ENCODE assay signal across 7 mouse cellular contexts in genomic region chr5:125106191-125106590, GRCm38 (mm10).
DNase-seq lines count a peak whose midpoint lies in the region; ATAC-seq and TF ChIP-seq lines count a peak whose summit lies in the region.

No protein-coding gene starts in this region.

- peaks cover 25% of the 10 kb centered on the region; the same call in 1 of the 2 replicates for H3K36me3 ChIP-seq in lung, postnatal 0 days (ENCODE audit: insufficient read depth, low read length)

- no peaks in the 10 kb centered on the region for H3K27me3 ChIP-seq in lung, postnatal 0 days (replicated peaks; ENCODE audit: insufficient read depth, low read length)

- TF ChIP-seq EP300 in lung, postnatal 0 days (IDR thresholded peaks at IDR 0.05) = peak; percentile 56; the same call in 1 of the 2 replicates

- H3K27ac ChIP-seq in lung, postnatal 0 days (ENCODE audit: low read length) = no peak overlapping the region; the same call in 1 of the 2 replicates

- H3K4me3 ChIP-seq in lung, postnatal 0 days (ENCODE audit: low read depth, low read length) = no peak overlapping the region

- 61% methylated on average over 14 of the region's 16 CpGs for WGBS in lung, postnatal 0 days

- H3K9me3 ChIP-seq in lung, postnatal 0 days (ENCODE audit: low read length) = no peaks in the 10 kb centered on the region

- H3K4me1 ChIP-seq in lung, postnatal 0 days (ENCODE audit: insufficient read depth, low read depth, low read length) = no peaks in the 10 kb centered on the region

- no peak overlapping the region for H3K9ac ChIP-seq in lung, postnatal 0 days (replicated peaks; ENCODE audit: low read depth)

- TF ChIP-seq CTCF in lung, postnatal 0 days (IDR thresholded peaks at IDR 0.05) = no peak; the same call in 1 of the 2 replicates

- no peak overlapping the region for H3K4me2 ChIP-seq in lung, postnatal 0 days (replicated peaks; ENCODE audit: low read depth, low read length)

- ATAC-seq in lung, postnatal 0 days = peak; percentile 47

- DNase-seq in urinary bladder, postnatal 14 days (ENCODE audit: low spot score) = peak; percentile 45
- no peak for DNase-seq in urinary bladder, postnatal 4 days (ENCODE audit: low spot score in 2 of 2)
- DNase-seq in adrenal gland, postnatal 25 days = peak; percentile 77
- peak; percentile 71 for DNase-seq in heart, adult 9 months (ENCODE audit: low spot score in 2 of 2)
- peak; percentile 60 for DNase-seq in lung, postnatal 0 days (ENCODE audit: low spot score)
- DNase-seq in thymus, postnatal 0 days (ENCODE audit: low spot score) = peak; percentile 75
- DNase-seq in retina, postnatal 1 day = no peak

Comparison
In these comparisons a context has a peak if more than half of its experiments do, and no peak if none do; other contexts are left out.
1. DNase-seq: peak in urinary bladder, postnatal 14 days (single experiment), adrenal gland, postnatal 25 days (single experiment), heart, adult 9 months (2 of 2), lung, postnatal 0 days (single experiment) and thymus, postnatal 0 days (single experiment); none in urinary bladder, postnatal 4 days (0 of 2) and retina, postnatal 1 day (single experiment).